Mouse (Mus musculus) cerebellum, adult 9-10 months (tissue): ENCODE measurements around the gene Umad1.
"Not testable (repeated sequence)": the region's sequence is repeated elsewhere in the genome, so short reads cannot be mapped to it uniquely, and the experiment has no call there.

ENCODE experiments used
- DNase-seq: peaks from one replicate; pipeline ENCODE4 v3.0.0; 2022

Gene Umad1

GRCm38 (mm10) chr6:8319591-8319990, 60.5 kb downstream of the Umad1 start:
- no peak for DNase-seq

GRCm38 (mm10) chr6:8331496-8331895, 72.4 kb downstream of the Umad1 start:
- DNase-seq = not testable (repeated sequence)

DNA sequence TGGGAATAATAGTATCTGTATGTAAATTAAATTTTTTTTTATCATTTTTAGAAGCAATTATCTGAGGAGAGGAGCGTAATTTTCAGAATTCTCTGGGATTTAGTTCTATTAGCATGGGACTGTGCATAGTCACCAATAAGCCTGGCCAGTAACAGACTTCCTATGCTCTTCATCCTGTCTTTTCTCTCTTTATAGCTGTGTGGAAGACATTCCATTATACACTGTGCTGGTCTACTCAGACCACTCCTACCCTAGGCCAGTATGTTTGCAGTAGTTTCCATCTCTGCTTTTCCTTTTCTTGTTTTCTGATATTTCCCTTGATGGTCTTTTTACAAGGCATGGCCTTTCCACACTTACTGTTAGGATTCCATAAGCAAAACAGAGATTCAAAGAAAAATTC, 74.3 kb downstream of the Umad1 start:
- no peak for DNase-seq

- DNase-seq = no peak
Measured at GRCm38 (mm10) chr6:8336487-8337390, 77.7 kb downstream of the Umad1 start.

- DNase-seq = no peak
Measured at GRCm38 (mm10) chr6:8339453-8339852, 80.4 kb downstream of the Umad1 start.

- no peak for DNase-seq
Measured at GRCm38 (mm10) chr6:8343271-8343670, 84.2 kb downstream of the Umad1 start.

GRCm38 (mm10) chr6:8345219-8345856, 86.2 kb downstream of the Umad1 start:
- DNase-seq = no peak

DNA sequence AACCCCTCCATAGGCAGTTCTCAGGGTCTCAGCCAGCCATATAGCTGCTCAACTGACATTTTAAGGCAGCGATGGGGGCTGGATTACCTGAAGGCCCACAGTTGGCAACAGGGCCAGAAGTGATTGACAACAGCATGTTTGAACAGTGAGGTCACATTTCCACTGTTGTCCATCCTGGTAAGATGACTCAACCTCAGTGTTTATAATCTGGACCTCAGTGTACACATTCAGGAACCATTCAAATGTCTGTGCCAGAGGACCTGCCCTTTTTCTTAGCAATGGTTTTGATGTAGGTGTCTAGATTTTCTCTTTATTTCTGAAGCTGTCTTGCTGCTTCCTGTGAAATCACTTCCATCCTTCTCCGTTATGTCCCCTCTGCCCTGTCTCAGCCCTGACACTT, 88.1 kb downstream of the Umad1 start:
- DNase-seq = no peak

DNA sequence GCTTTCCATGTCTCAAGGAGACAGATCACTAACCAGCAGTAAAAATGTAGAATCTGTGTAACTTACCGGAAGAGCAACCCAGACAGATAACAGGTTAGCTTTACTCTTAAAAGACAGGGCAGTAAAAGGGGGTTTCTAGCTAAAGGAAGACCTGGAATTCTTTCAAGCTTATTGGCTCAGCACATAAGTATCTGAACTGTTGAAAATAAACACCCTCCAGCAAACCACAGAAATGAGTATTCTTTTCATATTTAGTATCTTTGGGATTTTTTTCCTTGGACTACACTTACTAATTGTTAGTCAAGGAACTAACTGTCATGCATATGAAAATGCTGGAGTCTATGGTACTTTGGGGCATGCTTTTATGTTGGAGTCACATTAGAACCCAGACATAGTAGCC, 89.3 kb downstream of the Umad1 start:
- no peak for DNase-seq

DNA sequence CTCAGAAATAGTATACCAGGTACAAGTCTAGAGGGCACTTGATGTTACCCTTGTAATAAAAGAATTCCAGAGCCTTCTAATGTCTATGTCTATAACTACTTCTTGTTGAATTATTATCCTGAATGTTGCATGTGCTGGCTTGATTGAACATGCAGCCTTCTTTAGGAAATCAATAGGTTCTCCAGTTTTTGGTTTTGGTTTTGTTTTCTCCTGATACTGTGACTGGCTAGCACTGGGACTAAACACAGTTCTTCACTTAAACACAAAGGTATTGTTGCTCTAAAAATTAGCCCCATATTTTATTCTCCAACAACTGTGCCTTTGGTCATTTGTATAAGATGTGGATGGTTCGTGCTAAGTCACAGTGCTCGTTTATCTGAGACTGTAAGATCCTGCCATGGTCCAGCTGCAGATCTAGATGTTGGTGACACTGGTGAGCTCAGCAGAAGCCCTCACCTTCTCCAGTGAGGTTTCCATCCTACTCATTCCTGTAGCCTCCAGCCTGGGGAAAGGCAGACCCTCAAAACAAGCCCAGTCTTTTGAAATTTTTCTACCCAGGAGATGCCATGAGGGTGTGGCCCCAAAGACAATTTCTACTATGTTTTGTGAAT, 90.1 kb downstream of the Umad1 start:
- DNase-seq = no peak

- DNase-seq = no peak
Measured at GRCm38 (mm10) chr6:8351507-8351906, 92.4 kb downstream of the Umad1 start.

DNA sequence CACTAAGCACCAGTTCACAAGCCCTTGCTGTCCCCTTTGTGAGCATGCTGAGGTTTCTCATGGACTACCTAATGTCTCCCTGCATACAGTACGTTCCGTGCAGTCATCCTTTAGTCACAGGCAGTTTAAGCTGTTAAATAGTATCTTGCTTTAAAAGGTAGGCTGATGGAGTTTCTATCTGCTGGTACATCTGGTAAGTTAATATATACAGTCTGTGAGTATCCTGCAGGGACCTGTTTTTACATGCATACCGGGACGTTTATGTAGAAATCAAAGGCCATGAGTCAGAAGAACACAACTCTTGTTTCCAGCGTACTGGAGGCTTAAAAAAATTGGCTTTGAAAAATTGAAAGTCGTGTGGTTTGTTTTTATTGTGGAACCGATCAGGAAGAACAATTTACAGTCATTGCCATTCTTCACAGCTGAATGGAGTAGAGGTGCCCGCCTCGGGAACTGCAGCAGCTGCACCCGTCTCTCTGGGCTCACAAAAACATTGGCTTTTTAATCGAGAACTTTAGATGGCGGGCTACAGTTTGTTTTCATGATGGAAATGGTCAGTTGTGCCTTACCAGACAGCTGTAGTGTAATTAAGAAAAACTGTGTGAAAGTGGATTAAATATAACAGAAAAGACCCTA, 93.6 kb downstream of the Umad1 start:
- no peak for DNase-seq

DNA sequence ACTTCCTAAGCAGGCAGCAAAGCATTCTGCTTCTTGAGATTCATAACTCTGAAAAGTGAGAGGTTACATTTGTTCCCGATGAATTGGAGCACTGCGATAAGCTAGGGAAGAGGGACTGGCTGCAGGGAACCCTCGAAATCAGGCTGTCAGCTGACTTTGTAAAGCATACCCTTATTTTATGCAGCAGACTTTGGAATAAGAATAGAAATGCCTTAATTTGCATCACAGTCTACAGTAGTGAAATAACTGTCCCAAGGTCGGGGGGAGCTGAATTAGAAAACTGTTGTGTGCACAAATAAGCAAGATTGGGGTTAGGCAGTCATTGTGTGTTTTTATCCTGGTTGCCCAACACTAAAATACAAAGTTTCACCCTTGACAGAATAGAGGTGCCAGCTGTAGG, 94.4 kb downstream of the Umad1 start:
- no peak for DNase-seq

DNA sequence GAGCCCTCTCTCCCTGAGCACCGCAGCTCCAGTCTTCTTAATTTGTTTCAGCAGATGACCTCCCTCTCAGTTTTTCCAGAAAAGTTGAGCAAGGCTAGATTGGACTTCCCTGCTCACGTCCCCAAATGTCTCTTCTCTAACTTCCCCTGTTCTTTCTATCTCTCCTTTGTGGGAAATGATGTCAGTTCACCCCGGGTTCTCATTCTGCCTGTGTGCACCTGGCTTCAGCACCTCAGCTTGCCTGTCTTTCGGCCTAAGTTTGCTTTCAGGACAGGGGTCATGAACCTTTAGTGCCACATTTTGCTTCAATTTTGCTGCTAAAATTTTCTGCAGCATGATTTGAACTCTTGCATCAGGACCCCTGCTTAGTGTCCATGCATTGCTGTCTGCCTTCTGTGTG, 95.8 kb downstream of the Umad1 start:
- DNase-seq = no peak

DNA sequence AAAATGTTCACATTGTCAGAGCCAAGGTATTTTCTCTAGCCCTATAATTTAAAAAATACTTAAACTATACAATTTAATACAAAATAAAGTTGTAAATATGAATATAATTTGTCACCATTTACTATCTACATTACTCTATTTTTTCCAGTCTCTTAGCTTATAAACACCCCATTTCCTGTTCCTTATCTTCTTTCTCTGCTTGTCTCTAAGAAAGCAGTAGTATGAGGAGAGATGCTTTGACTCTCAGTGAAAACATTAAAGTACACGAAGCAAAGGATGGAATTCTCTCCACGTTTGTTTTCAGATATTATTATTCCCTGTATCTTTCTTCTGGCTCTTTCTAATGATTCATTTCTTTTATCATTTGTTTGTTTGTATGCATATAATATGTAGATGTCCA, 99.1 kb downstream of the Umad1 start:
- no peak for DNase-seq

DNA sequence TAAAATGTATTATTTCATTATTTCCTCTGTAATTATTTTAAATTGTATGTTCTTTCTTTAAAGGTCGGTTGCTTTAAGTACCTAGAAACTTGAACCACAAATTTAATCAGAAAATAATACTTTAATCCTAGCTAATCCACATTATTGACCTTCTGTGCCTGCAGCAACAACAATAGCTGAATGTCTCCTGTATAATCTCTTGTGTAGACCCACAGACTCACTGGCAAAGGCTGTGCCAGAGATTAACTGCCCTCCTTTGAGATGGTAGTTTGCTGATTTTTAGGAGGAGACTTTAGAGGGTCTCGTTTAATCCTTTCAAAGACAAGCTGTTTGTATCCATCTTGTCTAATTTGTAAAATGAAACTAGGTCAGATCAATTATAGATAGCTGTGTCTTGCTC, 99.7 kb downstream of the Umad1 start:
- DNase-seq = no peak

DNA sequence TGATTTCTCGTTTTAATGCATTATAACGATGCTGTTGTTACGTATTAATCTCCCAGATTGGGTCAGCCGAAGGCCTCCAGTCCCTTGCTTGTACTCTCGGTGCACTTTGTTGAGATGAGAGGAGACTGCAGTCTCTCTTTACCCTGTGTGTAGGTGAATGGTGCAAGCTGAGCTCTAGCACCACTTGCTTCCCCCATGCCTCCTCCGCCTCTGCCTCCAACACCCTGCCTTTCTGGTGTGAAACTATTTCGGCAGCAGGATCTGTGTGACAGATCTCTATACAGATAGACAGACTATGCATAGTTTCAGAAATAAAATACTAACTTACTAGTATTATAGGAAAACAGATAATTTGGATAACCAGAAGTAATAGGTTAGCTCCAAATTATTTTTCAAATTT, 101.7 kb downstream of the Umad1 start:
- DNase-seq = no peak

DNA sequence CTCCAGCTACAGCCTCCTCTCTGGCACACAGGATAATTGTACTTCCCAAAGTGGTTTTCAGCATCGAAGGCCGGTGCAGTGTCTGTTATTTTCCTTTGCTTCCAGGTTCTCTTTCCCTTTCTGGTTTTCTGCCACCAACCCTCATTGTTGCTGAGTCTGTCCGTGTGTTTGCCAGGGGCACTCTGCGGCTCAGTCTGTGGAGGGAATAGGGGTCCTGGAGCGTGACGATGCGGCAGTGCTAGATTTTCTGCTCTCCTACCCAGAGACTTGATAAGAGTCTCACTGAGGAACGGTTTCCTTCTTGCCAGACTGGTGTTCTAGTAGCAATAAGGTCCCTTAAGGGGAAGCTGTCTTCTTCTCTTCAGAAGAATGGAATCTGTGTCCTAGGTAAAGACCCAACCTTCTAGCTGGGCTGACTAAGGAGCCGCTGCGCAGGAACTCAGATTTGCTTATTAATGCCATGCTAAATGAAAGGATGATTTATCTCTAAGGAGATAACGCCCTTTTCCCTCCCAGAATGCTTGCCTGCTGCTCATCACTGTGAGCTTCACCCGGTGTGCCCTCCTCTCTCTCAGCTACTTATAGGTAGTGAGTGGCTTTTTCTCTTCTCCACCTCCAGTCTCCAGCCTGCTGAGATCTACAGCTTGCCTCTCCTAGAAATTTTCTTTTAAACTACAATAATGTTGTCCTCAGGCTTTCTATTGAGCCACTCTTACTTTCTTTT, 105.1 kb downstream of the Umad1 start:
- DNase-seq = no peak

- DNase-seq = no peak
Measured at GRCm38 (mm10) chr6:8364757-8365150, 105.7 kb downstream of the Umad1 start.

DNA sequence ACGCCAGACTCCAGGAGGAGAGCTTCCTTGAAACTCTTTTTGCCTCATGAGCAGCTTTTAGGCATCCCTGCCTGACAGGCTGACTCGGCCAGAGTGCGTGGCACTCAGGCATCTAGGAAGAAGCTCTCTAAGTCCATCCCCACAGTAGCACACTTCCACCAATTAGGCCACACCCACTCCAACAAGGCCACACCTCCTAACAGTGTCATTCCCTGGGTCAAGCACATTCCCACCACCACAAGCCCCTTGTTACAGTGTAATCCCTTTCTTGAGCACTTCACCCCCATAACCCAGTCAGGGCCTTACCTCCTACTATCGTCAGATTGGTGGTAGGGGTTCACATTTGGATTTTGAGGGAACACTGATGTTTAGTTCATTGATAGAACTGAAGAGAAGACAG, 108.6 kb downstream of the Umad1 start:
- DNase-seq = no peak

DNA sequence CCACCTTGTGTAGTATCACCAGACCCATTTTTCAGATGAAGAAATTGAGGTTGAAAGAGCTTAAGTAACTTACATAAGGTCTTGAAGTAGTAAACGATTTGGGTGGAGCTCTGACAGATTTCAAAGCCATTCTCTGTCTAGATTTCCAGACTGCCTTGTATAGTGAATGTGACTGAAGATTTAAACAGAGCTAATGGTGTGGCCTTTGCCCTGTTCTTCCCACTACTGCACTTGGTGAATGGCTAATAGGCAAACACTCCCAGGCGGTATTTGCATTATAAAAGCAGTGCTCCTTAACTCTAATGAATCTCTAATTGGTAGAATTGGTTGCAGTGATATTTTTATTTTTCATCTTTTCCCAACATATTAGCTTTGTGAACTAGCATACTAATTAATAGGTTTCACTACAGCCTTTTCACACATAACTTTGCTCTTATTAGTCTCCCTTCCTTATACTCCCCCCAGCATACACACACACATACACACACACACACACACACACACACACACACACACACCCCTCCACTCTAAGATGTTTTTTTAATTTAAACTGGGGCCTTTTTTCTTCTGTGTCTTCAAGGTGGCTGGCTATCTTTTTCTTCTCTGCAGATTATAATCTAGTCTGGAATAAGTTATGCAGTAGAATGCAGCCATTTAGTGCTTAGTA, 109.2 kb downstream of the Umad1 start:
- no peak for DNase-seq

- DNase-seq = no peak
Measured at GRCm38 (mm10) chr6:8370624-8371023, 111.5 kb downstream of the Umad1 start.
